Mouse (Mus musculus): Measurements from ENCODE around the gene 3110082J24Rik.
"Not testable (repeated sequence)": the region's sequence is repeated elsewhere in the genome, so short reads cannot be mapped to it uniquely, and the experiment has no call there.

The 3110082J24Rik gene

GRCm38 (mm10) chr5:30072377-30072776 is 33.5 kb downstream of the 3110082J24Rik start:
- DNase-seq (ENCODE audit: low spot score) = no peak

GRCm38 (mm10) chr5:30071677-30072076 is 34.2 kb downstream of the 3110082J24Rik start:
- DNase-seq (ENCODE audit: low spot score) = no peak

- DNase-seq (ENCODE audit: low spot score) = no peak
Measured at GRCm38 (mm10) chr5:30067726-30068125, 38.2 kb downstream of the 3110082J24Rik start.

GRCm38 (mm10) chr5:30059607-30060006 is 46.3 kb downstream of the 3110082J24Rik start:
- not testable (repeated sequence) for DNase-seq (ENCODE audit: low spot score)

GRCm38 (mm10) chr5:30058216-30058731 is 47.6 kb downstream of the 3110082J24Rik start:
- DNase-seq (ENCODE audit: low spot score) = no peak

Data from embryo, embryonic 10 days (tissue).